Mouse (Mus musculus): ENCODE measurements around the gene Kalrn. TPM values are rescaled to one million over a fixed set of nuclear protein-coding genes. Genes with fewer than 3 reads are reported as not detected.

The Kalrn gene
- total RNA-seq, 2 experiments from 2014 or later, result 20.9 to 21.2 TPM

- DNase-seq, result peak; percentile 20 to 22
Observed at GRCm38 (mm10) chr16:34262731-34263460, 310.4 kb downstream of the Kalrn start.

GRCm38 (mm10) chr16:34260971-34261924 is 312.1 kb downstream of the Kalrn start:
- DNase-seq, result no peak

- DNase-seq, result peak in 1 of 2 experiments; percentile 21
Observed at GRCm38 (mm10) chr16:34254646-34255022, 318.7 kb downstream of the Kalrn start.

GRCm38 (mm10) chr16:34254002-34254645 is 319.2 kb downstream of the Kalrn start:
- no peak for DNase-seq

- DNase-seq, result no peak
Observed at GRCm38 (mm10) chr16:34252670-34253069, 320.7 kb downstream of the Kalrn start.

- DNase-seq, result no peak
Observed at GRCm38 (mm10) chr16:34248256-34248655, 325.1 kb downstream of the Kalrn start.

- DNase-seq, result no peak
Observed at GRCm38 (mm10) chr16:34241936-34242729, 331.2 kb downstream of the Kalrn start.

- DNase-seq, result no peak
Observed at GRCm38 (mm10) chr16:34239618-34240017, 333.7 kb downstream of the Kalrn start.

- DNase-seq, result peak; percentile 59 to 75
Observed at GRCm38 (mm10) chr16:34236898-34237611, 336.3 kb downstream of the Kalrn start.

- DNase-seq, result no peak
Observed at GRCm38 (mm10) chr16:34235086-34235485, 338.2 kb downstream of the Kalrn start.

GRCm38 (mm10) chr16:34231952-34232351 is 341.4 kb downstream of the Kalrn start:
- no peak for DNase-seq

- no peak for DNase-seq
Observed at GRCm38 (mm10) chr16:34231146-34231545, 342.2 kb downstream of the Kalrn start.

GRCm38 (mm10) chr16:34229350-34229749 is 344.0 kb downstream of the Kalrn start:
- DNase-seq, result no peak

GRCm38 (mm10) chr16:34228661-34229060 is 344.7 kb downstream of the Kalrn start:
- peak; percentile 15 to 22 for DNase-seq

GRCm38 (mm10) chr16:34212160-34212559 is 361.2 kb downstream of the Kalrn start:
- no peak for DNase-seq

GRCm38 (mm10) chr16:34211243-34211642 is 362.1 kb downstream of the Kalrn start:
- no peak for DNase-seq

GRCm38 (mm10) chr16:34208748-34209147 is 364.6 kb downstream of the Kalrn start:
- peak in 1 of 2 experiments; percentile 8 for DNase-seq

GRCm38 (mm10) chr16:34207972-34208371 is 365.4 kb downstream of the Kalrn start:
- no peak for DNase-seq

GRCm38 (mm10) chr16:34204527-34205139 is 368.7 kb downstream of the Kalrn start:
- no peak for DNase-seq

- DNase-seq, result no peak
Observed at GRCm38 (mm10) chr16:34199543-34199942, 373.8 kb downstream of the Kalrn start.
